ENCODE assay signal across 12 mouse cellular contexts in genomic region chr11:82340416-82340815, GRCm38 (mm10). TPM values are rescaled to one million over a fixed set of nuclear protein-coding genes. Genes with fewer than 3 reads are reported as not detected.
A peak's percentile ranks its signal among the peaks of the same experiment; 100 is the strongest.
DNase-seq lines count a peak whose midpoint lies in the region; ATAC-seq and TF ChIP-seq lines count a peak whose summit lies in the region.
"Had no signal": no experiment of that assay in that cellular context is flagged by ENCODE, and none has a peak within 500 bp of the region (broad histone marks: within the 10 kb centered on the region; RNA-seq: fewer than 3 reads in every experiment).

No protein-coding gene starts in this region.

- no peak for TF ChIP-seq EP300 in liver, postnatal 0 days (IDR thresholded peaks at IDR 0.05; ENCODE audit: low read depth)

- no peak for TF ChIP-seq CTCF in liver, postnatal 0 days (IDR thresholded peaks at IDR 0.05; ENCODE audit: low read depth)

- 0 out of 2 replicates have a peak, but pooled peaks cover 9% of the 10 kb centered on the region for H3K4me1 ChIP-seq in heart, embryonic 12.5 days (replicated peaks)
- peaks cover 5% of the 10 kb centered on the region; the same call in 1 of the 2 replicates for H3K4me1 ChIP-seq in liver, embryonic 11.5 days (replicated peaks; ENCODE audit: control insufficient read depth, insufficient read depth, low read length)
- 0 out of 2 replicates have a peak, but pooled peaks cover 2% of the 10 kb centered on the region for H3K4me1 ChIP-seq in liver, postnatal 0 days (ENCODE audit: insufficient read depth)
- peaks cover 19% of the 10 kb centered on the region for H3K4me1 ChIP-seq in hindbrain, embryonic 10.5 days (replicated peaks)
- H3K4me1 ChIP-seq: stomach, embryonic 15.5 days had no signal

- H3K4me2 ChIP-seq in heart, embryonic 12.5 days: peak overlapping the region; percentile 27; the same call in 1 of the 2 replicates
- H3K4me2 ChIP-seq in liver, embryonic 11.5 days: peak overlapping the region; percentile 21; the same call in 1 of the 2 replicates
- H3K4me2 ChIP-seq in liver, postnatal 0 days (ENCODE audit: low read depth, low read length): no peak overlapping the region
- H3K4me2 ChIP-seq: stomach, embryonic 15.5 days had no signal

- DNase-seq in heart, adult 9 months (ENCODE audit: low spot score in 2 of 2): no peak
- DNase-seq in liver, embryonic 11.5 days (ENCODE audit: low spot score): no peak
- no peak for DNase-seq in liver, postnatal 0 days
- no peak for DNase-seq in hindbrain, embryonic 10.5 days (ENCODE audit: low spot score)
- DNase-seq in kidney, postnatal 4 days: peak; percentile 12 to 28
- DNase-seq in right cerebral cortex, postnatal 4 days: no peak
- no peak for DNase-seq in ovary, postnatal 10 days (ENCODE audit: low spot score)
- DNase-seq: cerebellum, adult 9-11 months; lung, adult 2 months had no signal

- no peaks in the 10 kb centered on the region for H3K36me3 ChIP-seq in heart, embryonic 12.5 days
- no peaks in the 10 kb centered on the region for H3K36me3 ChIP-seq in liver, embryonic 11.5 days (ENCODE audit: control insufficient read depth, insufficient read depth, low read length)
- H3K36me3 ChIP-seq in liver, postnatal 0 days (replicated peaks; ENCODE audit: insufficient read depth, low read length): no peaks in the 10 kb centered on the region
- H3K36me3 ChIP-seq in hindbrain, embryonic 10.5 days: no peaks in the 10 kb centered on the region
- H3K36me3 ChIP-seq: stomach, embryonic 15.5 days had no signal

- peak overlapping the region; percentile 58 for H3K27ac ChIP-seq in heart, embryonic 12.5 days (ENCODE audit: poor library complexity, severe bottlenecking)
- peak overlapping the region; percentile 32; the same call in 1 of the 2 replicates for H3K27ac ChIP-seq in liver, embryonic 11.5 days (ENCODE audit: low read depth, low read length)
- no peak overlapping the region for H3K27ac ChIP-seq in liver, postnatal 0 days (ENCODE audit: low read depth)
- H3K27ac ChIP-seq in hindbrain, embryonic 10.5 days: peak overlapping the region; percentile 50; the same call in 1 of the 2 replicates
- H3K27ac ChIP-seq: stomach, embryonic 15.5 days had no signal

- ATAC-seq in heart, embryonic 12.5 days (ENCODE audit: insufficient number of reproducible peaks, low FRiP score): peak; percentile 63; the same call in 1 of the 2 replicates
- no peak for ATAC-seq in liver, embryonic 11.5 days (replicated peaks; ENCODE audit: low FRiP score)
- no peak for ATAC-seq in liver, postnatal 0 days

- no peak overlapping the region for H3K4me3 ChIP-seq in heart, embryonic 12.5 days
- no peak overlapping the region for H3K4me3 ChIP-seq in liver, embryonic 11.5 days (ENCODE audit: low read depth, low read length)
- H3K4me3 ChIP-seq in liver, postnatal 0 days (ENCODE audit: low read depth, low read length): no peak overlapping the region
- H3K4me3 ChIP-seq in hindbrain, embryonic 10.5 days: no peak overlapping the region
- H3K4me3 ChIP-seq: stomach, embryonic 15.5 days had no signal

- no peak overlapping the region for H3K9ac ChIP-seq in heart, embryonic 12.5 days
- no peak overlapping the region for H3K9ac ChIP-seq in liver, embryonic 11.5 days (ENCODE audit: low read depth, low read length)
- H3K9ac ChIP-seq in liver, postnatal 0 days (replicated peaks): no peak overlapping the region
- H3K9ac ChIP-seq: stomach, embryonic 15.5 days had no signal

- no peaks in the 10 kb centered on the region for H3K9me3 ChIP-seq in heart, embryonic 12.5 days (replicated peaks)
- H3K9me3 ChIP-seq in liver, embryonic 11.5 days (ENCODE audit: control insufficient read depth, low read length): no peaks in the 10 kb centered on the region
- no peaks in the 10 kb centered on the region for H3K9me3 ChIP-seq in liver, postnatal 0 days (ENCODE audit: low read length)
- H3K9me3 ChIP-seq in hindbrain, embryonic 10.5 days: no peaks in the 10 kb centered on the region
- H3K9me3 ChIP-seq: stomach, embryonic 15.5 days had no signal

- no peaks in the 10 kb centered on the region for H3K27me3 ChIP-seq in heart, embryonic 12.5 days (replicated peaks)
- H3K27me3 ChIP-seq in liver, embryonic 11.5 days (replicated peaks; ENCODE audit: control insufficient read depth, insufficient read depth, low read length): no peaks in the 10 kb centered on the region
- H3K27me3 ChIP-seq in liver, postnatal 0 days (ENCODE audit: insufficient read depth, low read length): no peaks in the 10 kb centered on the region
- no peaks in the 10 kb centered on the region for H3K27me3 ChIP-seq in hindbrain, embryonic 10.5 days (ENCODE audit: insufficient read depth, poor library complexity, severe bottlenecking)
- H3K27me3 ChIP-seq: stomach, embryonic 15.5 days had no signal

- 22% methylated on average over 6 of the region's 6 CpGs for whole genome bisulfite sequencing in heart, embryonic 12.5 days
- WGBS in liver, embryonic 11.5 days: 37% methylated on average over 6 of the region's 6 CpGs
- WGBS in liver, postnatal 0 days (ENCODE audit: insufficient replicate concordance): 26% methylated on average over 6 of the region's 6 CpGs
- 51% methylated on average over 6 of the region's 6 CpGs for WGBS in hindbrain, embryonic 10.5 days

RNA-seq across cellular contexts. Expression of gene Ccl1, which starts 34.9 kb away (rescaled TPM):
- not detected in 2 replicates for polyA plus RNA-seq in heart, embryonic 12.5 days (2016; fragmentation: Nextera tagmentation; extraction: Ambion mirVana)
- polyA plus RNA-seq in liver, embryonic 11.5 days (2014; fragmentation: Nextera tagmentation; extraction: Ambion mirVana): not detected in 2 replicates
- polyA plus RNA-seq in liver, postnatal 0 days (2015; fragmentation: Nextera tagmentation; extraction: Ambion mirVana): not detected in 2 replicates
- polyA plus RNA-seq in hindbrain, embryonic 10.5 days (2016; fragmentation: Nextera tagmentation; extraction: Ambion mirVana): not detected in 2 replicates
- polyA plus RNA-seq: brain, embryonic 14.5 days; lung, adult 2 months; stomach, embryonic 15.5 days had no signal

RNA-seq across cellular contexts. Expression of gene Tmem132e, which starts 48.3 kb away (rescaled TPM):
- polyA plus RNA-seq in heart, embryonic 12.5 days (2016; fragmentation: Nextera tagmentation; extraction: Ambion mirVana): 0.08 and 0.20 TPM in 2 replicates
- polyA plus RNA-seq in liver, embryonic 11.5 days (2014; fragmentation: Nextera tagmentation; extraction: Ambion mirVana): 0.25 and 0.27 TPM in 2 replicates
- 0.40 TPM in 2 replicates for polyA plus RNA-seq in liver, postnatal 0 days (2015; fragmentation: Nextera tagmentation; extraction: Ambion mirVana)
- 1.4 and 1.7 TPM in 2 replicates for polyA plus RNA-seq in hindbrain, embryonic 10.5 days (2016; fragmentation: Nextera tagmentation; extraction: Ambion mirVana)

Comparison
In these comparisons a context has a peak if more than half of its experiments do, and no peak if none do; other contexts are left out.
1. DNase-seq: peak in kidney, postnatal 4 days (2 of 2); none in heart, adult 9 months (0 of 2), liver, embryonic 11.5 days (single experiment), liver, postnatal 0 days (single experiment), hindbrain, embryonic 10.5 days (single experiment), right cerebral cortex, postnatal 4 days (single experiment) and ovary, postnatal 10 days (single experiment).